Mouse (Mus musculus): Measurements from ENCODE around the gene Aqp5.
A peak's percentile ranks its signal among the peaks of the same experiment; 100 is the strongest.

Gene Aqp5

DNA sequence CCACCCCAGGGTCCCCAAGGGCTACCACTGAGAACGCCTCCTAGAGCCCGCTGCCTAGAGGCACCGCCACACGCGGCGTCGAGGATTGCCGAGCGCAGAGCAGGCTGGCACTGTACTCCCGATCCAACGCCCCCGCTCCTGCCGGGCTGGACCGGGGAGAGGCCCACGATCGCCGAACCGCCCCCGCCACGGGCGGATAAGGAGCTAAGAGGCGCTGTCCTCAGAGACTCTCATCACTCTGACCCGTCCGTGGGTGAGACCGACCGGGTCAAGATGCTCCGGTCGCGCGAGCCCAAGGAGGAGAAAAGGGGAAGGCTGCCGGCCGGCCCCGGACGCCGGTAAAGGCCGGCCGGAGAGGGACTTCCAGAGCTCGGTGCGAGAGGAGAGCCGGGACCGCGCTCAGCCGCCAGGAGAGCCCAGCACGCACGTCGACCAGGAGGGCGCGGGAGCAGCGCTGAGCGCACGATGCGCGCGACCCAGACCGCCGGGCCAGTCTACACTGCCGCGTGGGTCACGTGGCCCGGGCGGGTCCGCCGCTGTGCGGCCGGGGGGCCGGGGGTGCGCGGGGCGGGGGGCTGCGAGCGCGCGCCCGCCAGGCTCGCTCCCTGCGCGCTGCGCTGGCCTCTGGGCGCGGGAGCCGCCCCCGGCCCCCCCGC, at the start of gene Aqp5:
Gene Aqp5, plus strand, starts transcription at position 354 of the 656 bp plus-strand sequence.
- no peak for DNase-seq (ENCODE audit: low spot score)

DNA sequence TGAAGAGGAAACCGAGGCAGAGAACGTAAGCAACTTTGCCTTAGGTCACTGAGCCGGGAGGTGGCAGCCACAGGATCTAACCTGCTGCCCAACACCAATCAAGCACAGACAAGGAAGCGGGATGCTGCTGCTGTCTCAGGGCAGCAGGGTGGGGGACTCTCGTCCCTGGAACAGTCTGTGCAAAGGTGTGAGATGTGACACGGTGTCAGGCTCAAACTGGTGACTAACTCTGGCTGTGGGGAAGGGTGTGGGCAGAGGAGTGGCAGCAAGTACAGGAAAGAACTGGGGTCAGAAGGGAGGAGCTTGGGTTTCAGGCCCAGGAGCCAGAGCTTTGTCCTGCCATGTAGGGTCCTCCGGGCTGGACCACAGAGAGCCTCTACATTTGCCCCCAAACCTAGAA, 46.5 kb upstream of the Aqp5 start:
- no peak for DNase-seq (ENCODE audit: low spot score)

DNA sequence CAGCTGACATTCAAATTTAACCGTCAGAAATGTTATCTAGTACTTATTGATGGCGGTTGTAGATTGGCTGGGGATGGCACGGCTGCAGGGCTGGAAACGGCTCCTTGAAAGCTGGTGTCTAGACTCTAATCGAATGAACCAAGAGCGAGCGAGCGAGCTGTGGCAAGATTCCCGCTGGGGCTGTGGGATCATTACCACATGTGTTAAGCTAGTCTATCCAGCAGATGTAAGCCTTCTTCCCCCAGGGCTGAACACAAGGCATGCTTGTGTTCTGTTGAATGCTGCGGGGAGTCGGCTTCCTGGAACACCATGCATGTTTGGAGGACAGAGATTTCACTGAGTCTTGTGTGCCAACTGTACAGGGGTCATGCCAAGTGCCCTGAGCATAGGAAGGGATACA, 44.0 kb upstream of the Aqp5 start:
- DNase-seq (ENCODE audit: low spot score) = no peak

DNA sequence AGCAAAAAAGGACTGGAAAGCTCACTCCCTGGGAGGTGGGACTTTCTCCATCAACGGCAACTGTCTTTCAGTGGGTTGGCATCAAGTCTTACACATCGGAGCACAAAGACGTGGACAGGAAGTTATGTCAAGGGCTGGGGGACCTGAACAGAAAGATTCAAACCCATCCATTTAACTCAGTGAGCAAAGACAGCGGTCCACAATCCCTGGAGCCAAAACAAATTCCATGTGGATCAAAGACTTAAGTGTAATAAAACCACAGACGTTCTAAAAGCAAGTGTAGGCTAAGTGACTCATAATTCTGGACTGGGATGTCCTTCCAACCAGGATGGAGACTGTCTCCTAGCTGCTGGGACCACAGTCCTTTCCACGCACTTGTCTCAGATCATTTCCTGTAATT, 42.9 kb upstream of the Aqp5 start:
- no peak for DNase-seq (ENCODE audit: low spot score)

DNA sequence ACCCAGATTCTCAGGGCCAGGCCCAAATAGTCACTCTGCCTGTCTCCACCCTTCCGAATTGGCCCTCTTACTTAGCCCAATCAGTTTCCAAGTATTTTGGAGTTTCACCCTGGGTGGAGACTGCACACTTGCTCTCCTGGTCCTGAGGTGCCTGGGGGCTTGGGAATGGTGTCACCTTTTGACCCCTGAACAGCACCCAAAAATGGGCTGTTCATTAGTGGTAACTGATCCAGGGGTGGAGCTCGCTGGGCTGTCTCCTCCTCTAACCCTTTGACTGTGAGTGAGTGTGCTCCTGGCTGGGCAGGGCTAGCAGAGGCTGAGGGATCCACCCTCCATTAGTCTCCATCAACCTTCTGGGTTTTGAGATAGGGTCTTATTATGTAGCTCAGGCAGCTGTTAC, 40.7 kb upstream of the Aqp5 start:
- no peak for DNase-seq (ENCODE audit: low spot score)

DNA sequence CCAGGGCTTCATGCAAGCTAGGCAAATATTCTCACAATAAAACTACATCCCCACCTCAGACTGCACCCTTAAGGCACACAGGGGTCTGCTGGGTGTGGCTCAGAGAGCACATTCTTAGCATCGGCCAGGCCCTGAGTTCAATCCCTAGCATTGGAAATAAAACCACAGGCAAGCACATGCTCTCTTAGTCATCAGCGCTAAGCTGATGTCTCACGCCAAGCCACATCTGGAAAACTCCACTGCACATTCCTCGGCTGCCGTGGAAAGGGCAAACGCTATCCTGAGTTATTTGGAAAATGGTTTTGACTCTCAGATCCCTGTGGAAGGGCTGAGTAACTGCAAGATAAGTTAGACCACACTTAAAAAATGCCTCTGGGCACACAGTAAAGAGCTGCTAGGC, 36.8 kb upstream of the Aqp5 start:
- DNase-seq (ENCODE audit: low spot score) = no peak

DNA sequence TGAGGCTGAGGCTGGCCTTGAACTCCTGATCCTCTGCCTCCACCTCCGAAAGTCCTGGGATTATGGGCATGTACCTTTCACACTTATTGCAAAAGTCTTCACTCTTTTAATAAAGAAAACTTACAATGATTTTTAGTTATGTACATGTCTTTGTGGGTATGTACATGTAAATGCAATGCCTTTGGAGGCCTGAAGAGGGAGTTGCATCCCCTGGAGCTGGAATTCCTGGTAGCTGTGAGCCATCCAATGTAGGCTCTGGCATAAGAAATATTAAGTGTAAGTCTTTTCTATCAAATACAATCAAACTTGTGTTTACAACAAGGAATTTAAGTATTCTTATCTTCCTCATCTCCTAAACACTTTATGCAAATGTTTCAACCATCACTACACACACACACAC, 31.6 kb upstream of the Aqp5 start:
- no peak for DNase-seq (ENCODE audit: low spot score)

DNA sequence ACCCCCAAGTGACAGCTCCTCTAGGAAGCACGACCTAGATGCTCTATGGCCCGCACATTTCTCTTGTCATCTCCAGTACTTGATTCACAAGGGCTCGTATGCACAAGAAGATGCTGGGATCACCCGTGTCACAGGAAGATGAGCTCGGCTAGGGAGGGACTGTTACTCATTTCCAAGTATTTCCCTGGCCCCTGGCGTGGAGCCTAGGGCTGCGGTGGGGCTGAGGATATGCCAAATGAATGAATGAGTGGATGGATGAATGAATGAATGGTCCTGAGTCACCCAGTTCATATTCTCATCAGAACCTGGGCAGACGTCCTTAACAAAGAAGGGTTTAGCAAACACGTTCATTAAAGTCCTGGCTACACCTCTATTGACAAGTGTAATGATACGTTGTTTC, 30.3 kb upstream of the Aqp5 start:
- no peak for DNase-seq (ENCODE audit: low spot score)

DNA sequence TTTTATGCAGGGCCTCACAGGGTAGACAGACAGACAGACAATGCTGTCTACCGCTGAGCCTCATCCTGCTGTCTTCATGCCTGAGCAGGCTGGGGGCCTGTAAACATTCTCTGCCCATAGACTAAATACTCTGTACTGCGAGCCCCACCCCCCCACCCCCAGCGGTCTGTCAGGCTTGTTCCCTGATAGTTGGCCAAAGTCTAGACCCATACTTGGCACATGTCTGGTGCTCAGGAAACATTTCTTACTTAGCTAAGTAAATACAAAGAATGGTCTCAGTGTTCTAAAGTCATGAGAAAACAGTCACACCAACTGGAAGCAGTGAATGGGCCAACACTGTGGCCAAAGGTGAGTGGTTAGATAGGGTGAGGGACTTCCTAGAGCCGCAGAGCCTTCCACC, 23.2 kb upstream of the Aqp5 start:
- no peak for DNase-seq (ENCODE audit: low spot score)

DNA sequence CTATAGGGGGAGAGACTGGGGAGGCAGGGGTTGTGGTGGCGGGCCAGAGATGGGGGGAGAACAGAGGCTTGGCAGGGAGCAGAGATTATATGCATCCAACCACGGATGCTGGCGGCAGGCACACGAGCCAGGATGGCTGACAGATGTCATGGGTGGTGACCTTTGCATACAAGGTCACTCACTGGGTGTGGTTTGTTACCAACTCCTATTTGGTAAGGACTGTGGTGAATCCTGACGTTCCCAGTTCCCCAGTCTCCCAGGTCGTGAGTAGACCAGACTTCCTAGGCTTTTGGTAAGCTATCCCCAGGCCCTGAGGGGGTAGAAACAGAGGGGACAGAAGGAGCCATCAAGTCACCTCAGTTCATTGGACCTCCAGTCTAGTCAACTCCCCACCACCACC, 21.9 kb upstream of the Aqp5 start:
- DNase-seq (ENCODE audit: low spot score) = no peak

DNA sequence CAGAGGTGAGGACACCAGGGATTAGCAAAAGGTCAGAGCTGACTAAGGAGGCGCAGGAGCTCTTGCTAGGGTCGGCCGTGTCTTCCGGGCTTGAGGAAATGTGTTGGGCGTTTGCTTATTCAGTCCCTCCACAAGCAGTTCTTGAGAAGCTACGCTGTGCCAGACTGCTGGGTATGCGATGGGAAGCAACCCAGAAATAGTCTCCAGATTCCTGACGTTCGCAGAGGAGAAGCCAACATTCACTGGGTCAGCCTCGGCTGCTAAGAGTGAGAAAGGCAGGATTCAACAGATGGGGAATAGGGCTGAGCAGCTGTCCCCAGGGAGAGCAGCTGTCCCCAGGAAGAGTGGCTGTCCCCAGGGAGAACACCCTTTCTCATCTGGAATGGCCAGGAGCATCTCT, 21.5 kb upstream of the Aqp5 start:
- no peak for DNase-seq (ENCODE audit: low spot score)

DNA sequence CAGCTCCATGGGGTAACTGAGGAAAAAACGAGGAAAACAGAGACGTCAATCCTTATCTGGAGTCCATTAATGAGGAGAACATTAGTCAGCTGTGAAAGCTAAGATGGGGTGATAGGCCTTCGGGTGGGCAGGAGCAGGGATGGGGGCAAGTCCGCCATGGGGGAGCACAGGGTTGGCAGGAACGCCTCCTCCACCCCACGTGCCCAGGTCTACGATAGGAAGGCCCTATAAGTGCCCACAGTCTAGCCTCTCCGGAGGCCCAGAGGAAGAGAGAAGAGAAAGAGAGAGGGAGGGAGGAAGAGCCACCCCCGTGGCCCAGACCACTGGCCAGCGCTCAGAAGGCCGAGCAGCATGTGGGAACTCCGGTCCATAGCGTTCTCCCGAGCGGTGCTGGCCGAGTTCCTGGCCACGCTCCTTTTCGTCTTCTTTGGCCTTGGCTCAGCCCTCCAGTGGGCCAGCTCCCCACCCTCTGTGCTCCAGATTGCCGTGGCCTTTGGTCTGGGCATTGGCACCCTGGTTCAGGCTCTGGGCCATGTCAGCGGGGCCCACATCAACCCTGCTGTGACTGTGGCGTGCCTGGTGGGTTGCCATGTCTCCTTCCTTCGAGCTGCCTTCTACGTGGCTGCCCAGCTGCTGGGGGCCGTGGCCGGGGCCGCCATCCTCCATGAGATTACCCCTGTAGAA, 11.6 kb upstream of the Aqp5 start, which contains the start of gene Aqp2:
Gene Aqp2, plus strand, starts transcription at position 254 of the 684 bp plus-strand sequence.
- DNase-seq (ENCODE audit: low spot score) = no peak

DNA sequence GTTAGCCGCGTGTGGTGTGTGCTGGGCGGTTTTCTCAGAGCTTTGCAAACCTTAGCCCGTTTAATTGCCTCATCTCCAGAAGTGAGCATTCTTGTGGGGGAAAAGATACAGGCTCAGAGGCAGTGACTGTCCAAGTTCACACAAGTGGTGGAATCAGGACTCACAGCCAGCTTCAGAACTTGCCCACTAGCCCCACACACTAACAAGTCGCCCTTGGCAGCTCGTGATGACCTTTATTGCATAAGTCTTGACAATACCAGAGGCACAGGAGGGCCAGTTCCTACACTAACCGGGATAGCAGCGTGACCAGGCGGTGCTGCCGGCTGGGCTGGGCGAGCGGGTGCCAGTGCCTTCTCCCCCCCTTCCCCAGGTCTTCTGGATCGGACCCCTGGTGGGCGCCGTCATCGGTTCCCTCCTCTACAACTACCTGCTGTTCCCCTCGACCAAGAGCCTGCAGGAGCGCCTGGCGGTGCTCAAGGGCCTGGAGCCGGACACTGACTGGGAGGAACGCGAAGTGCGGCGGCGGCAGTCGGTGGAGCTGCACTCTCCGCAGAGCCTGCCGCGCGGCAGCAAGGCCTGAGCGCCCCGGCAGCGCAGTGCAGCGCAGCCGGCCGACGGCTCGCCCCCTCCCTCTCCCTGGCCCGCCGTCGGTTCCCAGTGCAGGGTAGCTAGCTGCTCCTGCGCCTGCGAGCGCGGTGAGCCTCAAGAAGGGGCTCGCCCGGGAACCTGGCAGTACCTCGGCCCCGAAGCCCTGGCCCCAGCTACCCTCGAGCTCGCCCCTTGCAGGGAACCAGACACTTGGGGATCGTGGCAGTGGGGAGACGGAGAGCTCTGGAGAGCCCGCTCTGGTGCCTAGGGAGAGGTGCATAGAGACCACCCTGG, 6.9 kb upstream of the Aqp5 start:
- no peak for DNase-seq (ENCODE audit: low spot score)

DNA sequence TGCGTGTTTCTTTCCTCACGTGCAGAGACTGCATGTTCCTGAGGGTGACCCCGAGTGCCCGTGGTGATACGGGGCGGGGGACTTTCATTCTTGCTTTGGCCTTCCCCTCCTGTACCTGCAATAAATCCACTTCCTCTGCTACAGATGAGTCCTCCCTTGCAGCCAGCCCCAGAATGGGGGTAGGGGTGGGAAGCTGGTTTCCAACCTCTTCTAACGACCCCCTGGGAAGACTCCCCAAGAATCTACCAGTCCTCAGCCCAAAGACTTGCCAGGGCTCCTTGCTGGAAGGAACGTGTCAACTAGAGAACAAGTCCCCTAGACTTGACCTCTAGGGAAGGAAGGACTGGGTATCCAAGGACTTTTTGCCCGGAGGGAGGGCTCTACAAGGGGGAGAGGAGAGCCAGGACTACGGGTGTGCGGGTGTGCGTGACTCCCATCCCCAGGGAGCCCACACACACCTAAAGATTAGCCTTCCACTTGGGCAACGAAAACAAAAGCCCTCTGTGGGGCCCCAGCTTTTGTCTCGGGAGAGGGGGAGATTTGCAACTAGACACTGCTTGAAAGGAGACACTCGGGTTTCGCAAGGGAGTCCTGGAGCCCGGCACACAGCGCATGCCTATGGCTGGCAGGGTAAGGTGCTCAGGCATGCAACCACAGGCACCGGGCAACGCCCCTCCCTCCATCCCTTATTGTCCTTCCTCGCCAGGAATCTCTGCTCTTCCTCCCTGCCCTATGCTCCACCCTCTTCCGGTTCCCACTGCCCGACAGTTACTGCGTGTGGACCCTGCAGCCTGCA, 6.0 kb upstream of the Aqp5 start:
- no peak for DNase-seq (ENCODE audit: low spot score)

DNA sequence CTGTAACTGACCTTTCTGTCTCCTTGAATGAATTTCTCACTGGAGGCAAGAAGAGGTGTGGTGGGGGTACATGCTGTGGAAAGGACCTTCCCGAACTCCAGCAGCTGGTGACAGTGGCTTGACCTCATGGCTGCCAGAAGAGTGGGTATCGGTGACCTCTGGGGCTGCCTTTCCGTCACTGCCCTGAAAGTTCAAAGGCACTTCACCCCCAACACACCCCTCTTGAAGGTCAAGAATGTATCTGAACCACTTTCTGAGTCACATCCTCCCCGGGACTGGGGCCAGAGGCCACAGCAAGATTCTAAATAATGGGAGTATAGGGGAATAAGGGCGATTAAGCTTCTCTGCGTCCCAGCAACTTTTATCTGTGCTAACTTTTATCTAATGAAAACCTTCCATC, 4.8 kb upstream of the Aqp5 start:
- no peak for DNase-seq (ENCODE audit: low spot score)

DNA sequence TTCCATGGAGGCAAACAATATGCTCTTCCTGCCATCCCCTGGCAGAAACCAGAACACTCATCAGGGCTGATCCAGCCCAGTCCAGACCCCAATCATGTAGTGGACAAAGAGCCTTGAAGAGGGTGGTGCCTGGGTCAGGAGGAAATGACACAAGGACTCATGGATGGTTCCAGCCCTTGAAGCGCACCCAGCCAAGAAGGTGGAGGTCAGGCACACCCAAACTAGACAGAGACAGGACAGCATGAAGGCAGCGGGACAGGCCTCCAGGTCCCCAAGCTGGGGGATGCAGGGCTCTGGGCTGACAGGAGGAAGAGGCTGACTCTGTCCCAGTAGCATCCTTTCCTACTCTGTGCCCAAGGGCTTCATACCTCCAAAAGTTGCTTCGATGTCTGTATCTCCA, 4.1 kb upstream of the Aqp5 start:
- DNase-seq (ENCODE audit: low spot score) = no peak

DNA sequence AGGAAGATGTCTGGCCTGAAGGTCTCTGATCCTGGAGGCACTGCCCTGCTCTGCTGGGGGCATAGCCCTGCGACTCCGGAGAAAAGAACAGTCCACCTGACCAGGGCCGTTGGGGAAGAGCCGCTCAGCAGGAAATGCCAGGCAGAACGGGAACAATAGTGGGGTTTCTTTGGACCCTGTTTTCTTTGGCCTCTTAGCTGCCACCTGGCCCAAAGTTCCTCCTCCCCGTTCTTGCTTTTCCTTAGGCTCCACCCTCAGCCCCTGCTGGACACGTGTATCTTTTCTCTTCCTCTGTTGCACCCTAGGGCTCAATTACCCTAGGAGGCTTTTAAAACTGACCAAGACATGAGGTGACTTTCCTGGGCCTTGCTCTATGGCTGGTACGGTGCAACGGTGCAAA, 1.3 kb upstream of the Aqp5 start:
- DNase-seq (ENCODE audit: low spot score) = no peak

DNA sequence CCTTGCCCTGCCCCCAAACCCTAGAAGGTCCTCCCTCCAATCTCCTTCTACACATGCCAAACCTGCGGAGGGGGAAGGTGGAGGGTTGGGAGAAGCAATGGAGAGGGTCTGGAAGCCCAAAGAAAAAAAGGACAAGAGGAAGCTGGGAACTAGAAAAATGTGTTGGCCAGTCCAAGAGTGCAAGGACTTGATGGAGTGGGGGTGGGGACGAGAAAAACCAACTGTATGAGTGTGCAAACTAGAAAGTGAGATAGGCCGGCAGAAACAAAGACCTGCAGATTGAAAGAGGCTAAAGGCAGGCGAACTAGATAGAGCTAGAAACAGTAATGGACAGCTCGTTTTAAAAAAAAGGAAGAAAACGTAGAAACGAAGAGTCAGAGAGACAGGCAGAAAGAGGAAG, 878 bp upstream of the Aqp5 start:
- DNase-seq (ENCODE audit: low spot score) = no peak

DNA sequence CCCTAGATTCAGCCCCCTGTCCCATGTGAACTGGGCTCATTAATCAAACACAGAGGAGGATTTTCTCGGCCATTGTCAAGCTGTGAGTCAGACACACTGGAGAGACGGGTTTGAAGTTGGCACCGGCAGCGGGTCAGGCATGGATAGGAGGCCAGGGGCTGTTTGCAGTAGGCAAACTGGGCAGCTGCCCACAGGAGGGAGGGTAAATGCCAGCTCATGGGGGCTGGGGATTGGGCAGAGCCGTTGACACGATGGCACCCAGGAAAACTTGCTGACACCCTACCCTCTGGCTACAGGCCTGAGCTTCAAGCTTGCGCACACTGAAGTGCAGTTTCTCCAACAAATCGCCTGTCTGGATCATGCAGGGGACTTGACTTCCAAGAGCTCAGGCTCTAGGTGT, 1.6 kb downstream of the Aqp5 start:
- DNase-seq (ENCODE audit: low spot score) = no peak

DNA sequence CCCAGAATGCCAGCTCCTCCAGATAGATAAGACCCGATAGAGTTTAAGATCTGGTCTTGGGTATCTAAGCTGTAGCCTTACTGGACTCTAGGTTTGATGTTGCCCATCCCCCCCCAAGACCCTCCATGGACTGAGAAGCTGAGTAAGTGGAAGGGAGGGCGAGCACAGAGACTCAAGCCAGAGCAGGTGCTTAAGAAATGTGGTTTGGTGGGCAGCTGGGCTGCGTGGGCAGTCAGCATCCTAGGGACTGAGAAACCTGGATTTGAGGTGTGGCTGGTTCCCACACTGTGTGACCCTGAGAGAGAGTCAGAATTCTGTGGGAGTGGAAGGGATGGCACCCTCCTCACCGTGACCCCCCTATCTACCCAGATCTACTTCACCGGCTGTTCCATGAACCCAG, 2.3 kb downstream of the Aqp5 start:
- DNase-seq (ENCODE audit: low spot score) = no peak

DNA sequence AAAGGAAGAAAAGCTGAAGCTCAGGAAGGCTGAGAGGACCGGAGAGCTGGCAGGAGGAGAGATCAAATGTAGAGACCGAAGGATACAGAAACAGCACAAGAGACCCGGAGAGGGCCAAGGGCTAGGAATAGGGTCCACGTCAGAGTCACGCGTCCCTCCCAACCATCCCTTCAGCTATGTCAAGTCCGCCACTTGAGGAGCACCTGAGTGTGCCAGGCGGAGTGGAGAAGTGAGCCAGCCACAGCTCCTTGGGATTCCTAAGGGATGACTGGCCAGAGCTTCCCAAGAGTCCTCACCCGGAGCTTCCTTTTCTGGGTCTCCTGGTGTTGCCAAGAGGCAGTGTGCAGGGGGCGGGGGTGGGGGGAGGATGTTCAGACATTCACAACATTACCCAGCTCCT, 4.4 kb downstream of the Aqp5 start:
- DNase-seq (ENCODE audit: low spot score) = no peak

DNA sequence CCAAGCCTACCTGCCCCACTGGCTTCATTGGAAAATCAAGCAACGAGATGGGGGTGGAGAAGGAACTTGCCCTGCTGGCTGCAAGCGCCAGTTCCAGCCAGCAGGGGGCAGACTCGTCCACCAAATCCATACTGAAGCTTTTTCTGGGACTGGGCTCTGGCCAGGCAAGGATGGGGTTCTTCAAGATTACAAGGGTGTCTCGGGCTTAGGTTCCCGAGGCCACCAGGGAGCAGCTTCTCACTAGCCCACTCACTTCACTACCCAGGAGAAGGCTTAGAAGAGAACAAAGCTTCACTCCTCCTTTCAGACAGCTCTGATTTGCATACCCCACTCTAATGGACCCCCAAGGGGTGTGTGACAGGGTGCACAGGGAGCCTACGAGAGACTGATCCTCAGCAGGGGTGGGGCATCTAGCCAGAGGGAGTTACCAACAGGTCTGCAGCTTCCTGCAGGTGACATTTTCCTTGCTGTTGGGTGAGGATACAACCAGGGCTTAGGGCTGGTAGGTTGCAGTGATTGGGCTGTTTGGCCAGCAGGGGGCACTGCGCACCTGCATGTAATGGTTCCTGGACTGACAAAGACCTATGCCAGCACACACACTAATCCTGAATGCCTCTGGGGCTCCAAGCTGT, 5.6 kb downstream of the Aqp5 start:
- peak; percentile 84 for DNase-seq (ENCODE audit: low spot score)
